Mouse (Mus musculus) common myeloid progenitor, adult 5-6 weeks (primary cell): ENCODE data around the gene Jazf1. TPM values are rescaled to one million over a fixed set of nuclear protein-coding genes. Genes with fewer than 3 reads are reported as not detected.

Source experiments
- ATAC-seq: replicated peaks from 2 replicates; pipeline ENCODE4 v1.8.0; 2016; ENCODE audit warnings: low read depth, mild to moderate bottlenecking, moderate TSS enrichment, inconsistent platforms; ENCODE audit not compliant: poor library complexity, severe bottlenecking
- total RNA-seq: library from RNA; stranded (forward); fragments of 200-1000, 187-1606 nt; gene quantifications from 2 replicates; pipeline ENCODE4 v1.2.3, GENCODE M21; 2017

Jazf1 gene
- total RNA-seq, 1 experiment from 2014 or later: not detected

GRCm38 (mm10) chr6:52869252-52869651 is 199.2 kb downstream of the Jazf1 start:
- ATAC-seq: no peak

DNA sequence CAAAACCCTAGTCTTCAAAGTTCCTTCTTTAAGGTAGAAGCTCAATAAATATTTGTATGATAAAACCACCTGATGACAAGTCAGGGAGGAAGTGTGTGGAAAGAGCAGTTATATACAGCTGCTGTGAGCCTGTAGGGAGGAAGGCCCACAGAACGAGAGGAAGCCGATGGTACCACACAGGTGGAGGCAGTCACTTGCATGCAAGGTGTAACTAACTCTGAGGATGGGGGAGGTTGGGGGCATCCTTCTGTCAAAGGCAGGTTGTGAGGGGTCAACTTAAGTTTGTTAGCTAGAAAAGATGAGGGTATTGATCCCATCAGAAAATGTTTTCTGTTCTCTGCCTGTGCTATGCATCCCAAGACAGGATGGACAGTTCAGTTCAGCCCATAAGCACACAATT is 200.1 kb downstream of the Jazf1 start:
- ATAC-seq: no peak

DNA sequence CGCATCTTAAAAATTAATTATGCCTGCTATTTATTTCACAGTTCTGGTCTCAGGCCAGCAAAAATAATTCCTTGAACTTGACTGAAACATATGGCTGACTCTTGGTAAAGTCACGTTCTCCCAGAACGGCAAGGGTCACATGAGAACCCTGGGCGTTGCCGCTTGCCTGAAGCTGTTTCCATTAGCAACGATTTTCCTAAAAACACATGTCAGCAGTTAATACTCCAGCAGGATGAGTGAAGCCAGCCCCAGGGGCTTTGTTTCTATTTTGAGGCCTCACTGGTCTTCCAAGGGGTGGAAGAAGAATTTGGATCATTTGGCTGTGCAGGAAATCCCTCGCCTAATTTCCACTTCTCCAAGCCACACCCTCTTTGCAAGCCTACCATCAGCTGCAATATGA is 206.5 kb downstream of the Jazf1 start:
- no peak for ATAC-seq

DNA sequence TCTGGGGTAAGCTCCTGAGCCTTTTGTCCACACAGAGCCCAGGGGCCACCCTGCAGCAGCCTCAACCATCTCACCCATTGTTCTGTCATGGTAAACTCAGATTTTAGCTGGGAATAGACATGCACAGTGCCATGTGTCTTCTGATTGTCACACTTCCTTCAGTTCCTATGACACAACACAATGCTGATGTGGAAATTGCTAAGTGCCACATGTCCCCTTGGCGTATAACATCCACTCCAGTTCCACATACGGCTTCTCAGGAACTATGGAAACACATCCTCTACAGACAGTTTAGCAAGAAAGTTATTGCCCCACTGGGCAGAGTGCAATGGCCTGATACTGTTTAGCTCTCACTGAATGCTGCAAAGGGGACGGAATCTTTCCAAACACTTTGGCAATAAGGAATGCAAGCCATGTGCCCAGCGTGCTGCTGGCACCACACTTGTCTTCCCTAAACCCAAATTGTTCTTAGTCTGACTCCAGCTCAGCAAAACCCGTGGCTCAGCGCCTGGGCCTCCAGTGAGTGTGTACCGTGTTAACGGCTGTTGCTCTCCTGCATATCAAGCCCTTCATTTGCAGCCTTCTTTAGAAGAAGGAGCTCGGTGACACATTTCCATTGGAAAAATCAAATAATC is 207.1 kb downstream of the Jazf1 start:
- ATAC-seq: 0 out of 2 replicates have a peak, but pooled peaks have one; percentile 29

GRCm38 (mm10) chr6:52860713-52861112 is 207.7 kb downstream of the Jazf1 start:
- no peak for ATAC-seq

DNA sequence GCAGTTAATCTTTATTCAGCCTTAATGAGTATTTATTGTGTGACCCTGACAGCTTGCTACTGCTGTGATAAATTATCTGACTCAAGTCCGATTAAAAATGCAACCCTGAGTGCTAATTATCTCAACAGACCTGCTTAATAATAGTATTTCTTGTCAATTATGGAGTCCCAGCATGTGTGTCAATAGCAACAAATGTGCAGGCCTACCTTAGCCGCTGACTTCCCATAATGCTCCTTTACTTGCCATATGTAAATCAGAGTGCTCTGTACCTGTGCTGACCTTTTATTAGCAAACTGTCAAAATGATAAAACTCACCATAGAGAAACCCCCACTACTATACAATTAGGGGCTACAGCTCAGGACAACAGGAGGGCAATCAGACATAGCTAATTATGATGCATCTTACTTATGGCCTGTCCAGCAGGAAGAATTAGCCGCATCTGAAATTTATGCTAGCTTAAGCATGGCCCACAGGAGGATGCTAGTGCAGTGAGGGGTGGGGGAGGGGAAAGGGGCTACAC is 209.5 kb downstream of the Jazf1 start:
- ATAC-seq: no peak

DNA sequence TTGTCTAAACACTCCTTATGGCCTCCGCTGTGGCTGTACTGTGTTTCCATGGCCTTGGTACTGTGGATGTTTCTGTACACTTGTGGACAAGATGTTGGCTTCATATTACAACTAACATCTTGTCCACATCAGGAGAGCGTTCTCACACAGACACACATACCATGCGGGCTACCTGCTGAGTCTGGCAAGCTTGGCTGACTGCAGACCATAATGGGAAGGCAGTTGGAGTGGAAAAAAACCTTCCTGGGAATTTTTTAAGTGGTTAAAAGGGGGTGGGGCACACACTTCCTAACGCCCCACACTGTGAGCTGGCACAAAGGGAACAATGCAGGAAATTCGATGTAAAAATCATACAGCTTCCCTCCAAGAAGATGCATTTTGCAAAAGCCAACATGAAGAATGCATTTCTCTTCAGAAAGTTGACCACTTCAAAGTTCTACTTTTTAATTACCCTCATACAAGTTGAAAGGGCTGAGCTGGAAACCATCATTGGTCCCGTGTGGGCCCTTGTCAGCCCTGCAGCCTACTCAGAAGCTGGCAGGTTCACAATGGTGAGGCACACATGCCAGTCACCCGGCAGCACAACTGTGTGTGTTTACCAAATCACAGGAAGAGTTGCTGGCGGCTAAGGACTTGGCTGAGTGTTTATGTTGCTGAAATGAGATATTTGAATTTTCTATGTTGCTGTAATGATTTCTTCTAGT is 215.9 kb downstream of the Jazf1 start:
- ATAC-seq: no peak

GRCm38 (mm10) chr6:52851975-52852374 is 216.5 kb downstream of the Jazf1 start:
- ATAC-seq: no peak

GRCm38 (mm10) chr6:52851019-52851418 is 217.4 kb downstream of the Jazf1 start:
- no peak for ATAC-seq

DNA sequence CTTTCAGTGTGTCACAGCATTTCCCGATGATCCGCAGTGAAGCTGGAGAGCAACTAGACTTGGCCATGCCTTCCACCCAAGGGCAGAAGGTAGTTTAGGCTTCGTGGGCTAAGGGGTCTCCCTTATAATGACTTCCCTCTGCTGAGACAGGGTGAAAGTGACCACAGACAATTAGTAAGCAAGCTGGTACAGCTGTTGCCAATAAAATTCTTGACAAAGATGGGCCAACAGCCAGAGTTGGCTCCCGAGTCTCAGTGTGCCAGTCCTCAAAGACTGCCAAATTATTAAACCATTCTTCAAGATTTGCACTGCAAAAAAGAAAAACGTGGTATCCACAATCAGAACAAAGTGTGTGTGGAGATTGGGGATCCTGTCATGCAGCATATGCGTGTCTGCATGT is 220.2 kb downstream of the Jazf1 start:
- ATAC-seq: no peak

- ATAC-seq: peak; percentile 29
These were observed 222.1 kb downstream of the Jazf1 start for GRCm38 (mm10) chr6:52846314-52846713.

GRCm38 (mm10) chr6:52844741-52845140 is 223.7 kb downstream of the Jazf1 start:
- no peak for ATAC-seq

GRCm38 (mm10) chr6:52843027-52843426 is 225.4 kb downstream of the Jazf1 start:
- ATAC-seq: no peak

DNA sequence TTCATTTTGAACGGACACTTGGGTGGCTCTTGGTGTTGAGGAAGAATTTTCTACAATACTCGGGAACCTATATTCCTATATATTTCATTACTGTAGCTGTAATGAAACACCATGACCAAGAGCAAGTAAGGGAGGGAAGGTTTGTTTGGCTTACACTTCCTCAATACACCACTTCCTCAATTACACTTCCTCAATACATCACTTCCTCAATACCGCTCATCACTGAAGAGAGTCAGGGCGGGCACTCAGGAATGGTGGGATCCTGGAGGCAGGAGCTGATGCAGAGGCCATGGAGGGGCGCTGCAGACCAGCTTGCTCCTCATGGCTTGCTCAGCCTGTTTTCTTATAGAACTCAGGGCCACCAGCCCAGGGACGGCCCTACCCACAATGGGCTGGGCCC is 225.8 kb downstream of the Jazf1 start:
- peak; percentile 73 for ATAC-seq

DNA sequence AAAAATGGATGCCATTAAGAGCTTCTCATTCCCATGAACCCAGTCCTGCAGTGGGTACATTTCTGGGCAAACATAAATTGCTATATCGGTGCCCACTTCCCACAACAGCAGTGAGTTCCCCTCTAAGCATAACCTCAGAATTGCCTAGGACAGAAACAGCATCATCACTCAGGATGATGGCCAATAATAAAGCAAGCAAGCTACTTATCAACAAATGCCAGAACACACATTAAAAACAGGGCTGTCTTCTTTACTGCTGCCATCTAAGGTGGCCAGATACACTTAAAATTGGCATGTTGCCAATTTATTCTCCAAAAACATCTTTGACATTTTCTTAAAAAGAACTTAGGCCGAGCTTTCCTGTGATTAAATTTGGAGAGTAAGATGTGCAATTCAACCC is 226.8 kb downstream of the Jazf1 start:
- no peak for ATAC-seq

GRCm38 (mm10) chr6:52840589-52841044 is 227.8 kb downstream of the Jazf1 start:
- 0 out of 2 replicates have a peak, but pooled peaks have one; percentile 8 for ATAC-seq

- peak; percentile 55 for ATAC-seq
These were observed 229.7 kb downstream of the Jazf1 start for GRCm38 (mm10) chr6:52838691-52839090.

GRCm38 (mm10) chr6:52837792-52838191 is 230.6 kb downstream of the Jazf1 start:
- ATAC-seq: no peak

DNA sequence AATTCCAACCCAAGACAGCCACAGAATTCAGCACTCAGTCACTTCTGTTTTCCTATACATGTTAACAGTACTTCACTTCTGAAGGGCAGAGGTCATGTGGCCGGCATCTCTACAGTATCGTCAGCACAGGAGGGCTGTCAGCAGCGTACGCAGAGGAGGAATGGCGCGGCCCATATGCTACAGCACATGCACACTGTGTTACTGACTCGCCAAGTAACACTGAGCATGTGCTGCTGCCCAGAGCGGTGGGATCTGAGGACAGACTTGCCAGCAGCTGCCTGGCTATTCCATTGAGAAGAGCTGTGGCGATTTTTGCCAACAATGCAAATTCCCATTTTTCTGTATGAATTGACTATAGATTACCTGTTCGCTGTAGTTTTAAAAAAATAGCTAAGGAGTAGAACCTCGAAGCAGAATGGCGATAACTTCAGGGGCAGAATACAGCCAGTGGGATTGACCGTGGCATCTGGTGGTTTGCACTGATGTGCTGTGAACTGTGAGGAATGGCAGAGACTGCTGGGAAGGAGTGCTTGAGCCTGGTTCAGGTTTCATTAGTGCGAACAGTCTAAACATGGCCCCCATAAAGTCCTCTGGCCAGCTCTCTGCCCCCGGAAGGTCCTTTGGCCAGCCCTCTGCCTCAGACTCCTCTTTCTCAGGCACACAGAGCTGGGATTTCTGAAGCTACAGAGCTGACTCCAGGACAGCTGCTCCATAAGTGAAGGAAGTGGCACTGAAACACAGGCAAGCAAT is 232.1 kb downstream of the Jazf1 start:
- no peak for ATAC-seq

DNA sequence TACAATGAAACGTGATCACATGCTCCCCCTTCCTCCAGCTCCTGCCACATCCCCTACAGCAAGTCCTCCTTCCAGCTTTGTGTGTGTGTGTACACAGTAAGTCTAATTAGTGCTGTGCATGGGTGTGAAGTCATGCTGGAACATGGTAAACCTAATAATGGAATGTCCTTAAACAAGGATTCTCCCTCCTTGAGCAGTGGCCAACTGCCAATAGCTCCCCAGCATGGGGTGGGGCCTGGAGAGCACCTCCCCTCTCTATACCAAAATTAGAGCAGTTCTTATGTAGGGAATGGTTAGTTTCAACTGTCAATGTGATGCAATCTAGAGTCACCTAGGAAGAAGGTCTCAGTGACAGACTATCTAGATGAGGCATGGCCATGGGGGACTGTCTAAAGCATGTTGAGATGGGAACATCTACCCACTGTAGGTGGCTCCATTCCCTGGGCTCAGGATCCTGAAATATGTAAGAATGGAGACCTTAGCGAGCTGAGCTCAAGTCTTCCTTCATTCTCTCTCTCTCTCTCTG is 240.6 kb downstream of the Jazf1 start:
- ATAC-seq: no peak

DNA sequence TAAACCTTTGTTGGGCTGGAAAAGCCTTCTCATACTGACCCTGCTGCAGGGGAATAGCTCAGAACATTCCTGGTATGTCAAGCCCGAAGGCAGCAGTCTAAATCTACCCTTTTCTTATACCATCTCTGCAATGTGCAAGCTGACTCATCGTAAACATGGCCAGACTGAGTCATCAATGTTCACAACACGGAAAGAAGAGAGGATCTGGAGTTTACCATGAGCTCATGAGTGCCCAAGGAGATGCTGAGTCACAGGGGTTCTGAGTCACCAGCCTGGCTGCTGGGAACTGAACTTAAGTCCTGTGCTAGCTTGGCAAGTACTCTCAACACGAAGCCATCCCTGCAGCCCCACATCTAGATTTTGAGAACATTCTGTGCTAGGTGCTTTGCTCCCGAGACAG is 242.9 kb downstream of the Jazf1 start:
- ATAC-seq: peak; percentile 84
